Mouse (Mus musculus): Measurements from ENCODE around the gene Dazap2. TPM values are rescaled to one million over a fixed set of nuclear protein-coding genes. Genes with fewer than 3 reads are reported as not detected.

The Dazap2 gene
- polyA plus RNA-seq (2014; fragmentation: Illumina TruSeq; extraction: RNeasy Lipid Tissue Mini Kit (QIAGEN cat#74804)), result 205 TPM

GRCm38 (mm10) chr15:100614996-100615824, at the start of gene Dazap2:
Dazap2 (plus strand) TSS chr15:100615349.

GRCm38 (mm10) chr15:100599276-100600046, 15.7 kb upstream of the Dazap2 start, which contains the start of gene Pou6f1:
Pou6f1 (minus strand) TSS chr15:100599984.

GRCm38 (mm10) chr15:100636700-100637501, 21.8 kb downstream of the Dazap2 start, which contains the start of gene Smagp:
Smagp (minus strand) TSS chr15:100636940.

GRCm38 (mm10) chr15:100669337-100669736, 54.2 kb downstream of the Dazap2 start, which contains the start of gene Bin2:
Bin2 (minus strand) TSS chr15:100669553.

Other genes with a start within 250 kb of the Dazap2 start
- not detected for gene Gm5475, start 193.2 kb upstream of the Dazap2 start, polyA plus RNA-seq (2014; fragmentation: Illumina TruSeq; extraction: RNeasy Lipid Tissue Mini Kit (QIAGEN cat#74804))
- gene Slc11a2, start 190.3 kb upstream of the Dazap2 start, polyA plus RNA-seq (2014; fragmentation: Illumina TruSeq; extraction: RNeasy Lipid Tissue Mini Kit (QIAGEN cat#74804)), result 8.7 TPM
- 20.9 TPM for gene Letmd1, start 146.3 kb upstream of the Dazap2 start, polyA plus RNA-seq (2014; fragmentation: Illumina TruSeq; extraction: RNeasy Lipid Tissue Mini Kit (QIAGEN cat#74804))
- 6.5 TPM for gene Csrnp2, start 119.9 kb upstream of the Dazap2 start, polyA plus RNA-seq (2014; fragmentation: Illumina TruSeq; extraction: RNeasy Lipid Tissue Mini Kit (QIAGEN cat#74804))
- 8.3 TPM for gene Tfcp2, start 63.3 kb upstream of the Dazap2 start, polyA plus RNA-seq (2014; fragmentation: Illumina TruSeq; extraction: RNeasy Lipid Tissue Mini Kit (QIAGEN cat#74804))
- 3.8 TPM for gene Pou6f1, start 15.4 kb upstream of the Dazap2 start, polyA plus RNA-seq (2014; fragmentation: Illumina TruSeq; extraction: RNeasy Lipid Tissue Mini Kit (QIAGEN cat#74804))
- gene Smagp, start 21.6 kb downstream of the Dazap2 start, polyA plus RNA-seq (2014; fragmentation: Illumina TruSeq; extraction: RNeasy Lipid Tissue Mini Kit (QIAGEN cat#74804)), result not detected
- gene Bin2, start 54.2 kb downstream of the Dazap2 start, polyA plus RNA-seq (2014; fragmentation: Illumina TruSeq; extraction: RNeasy Lipid Tissue Mini Kit (QIAGEN cat#74804)), result 1.1 TPM
- gene Cela1, start 72.6 kb downstream of the Dazap2 start, polyA plus RNA-seq (2014; fragmentation: Illumina TruSeq; extraction: RNeasy Lipid Tissue Mini Kit (QIAGEN cat#74804)), result 1.0 TPM
- gene Galnt6, start 114.0 kb downstream of the Dazap2 start, polyA plus RNA-seq (2014; fragmentation: Illumina TruSeq; extraction: RNeasy Lipid Tissue Mini Kit (QIAGEN cat#74804)), result 0.88 TPM
- 10.7 TPM for gene Slc4a8, start 146.4 kb downstream of the Dazap2 start, polyA plus RNA-seq (2014; fragmentation: Illumina TruSeq; extraction: RNeasy Lipid Tissue Mini Kit (QIAGEN cat#74804))